Mouse (Mus musculus) heart, adult 2 months (tissue): ENCODE results near the gene Celf3. TPM values are rescaled to one million over a fixed set of nuclear protein-coding genes. Genes with fewer than 3 reads are reported as not detected.

Experiments
- DNase-seq, 2 experiments: peaks; one replicate each; pipeline ENCODE4 v3.0.0; 2021
- H3K27ac ChIP-seq: fragments of 200-600 bp; 2 replicates; pipeline ENCODE4 v1.8.1; 2022
- H3K27me3 ChIP-seq: fragments of 200-500 bp; 2 replicates; pipeline ENCODE4 v1.6.1; 2012; ENCODE audit warnings: mild to moderate bottlenecking, low read length, inconsistent platforms, mixed read lengths; ENCODE audit not compliant: control insufficient read depth, insufficient read depth
- H3K36me3 ChIP-seq: fragments of 200-500 bp; 2 replicates; pipeline ENCODE4 v1.6.1; 2012; ENCODE audit warnings: low read length, inconsistent platforms; ENCODE audit not compliant: control insufficient read depth, insufficient read depth
- H3K4me1 ChIP-seq: fragments of 200-500 bp; 2 replicates; pipeline ENCODE4 v1.6.1; 2011; ENCODE audit warnings: low read length; ENCODE audit not compliant: control insufficient read depth, insufficient read depth
- H3K4me3 ChIP-seq: fragments of 200-600 bp; 2 replicates; pipeline ENCODE4 v1.8.1; 2022
- H3K79me2 ChIP-seq: fragments of 200-500 bp; replicated peaks from 2 replicates; pipeline ENCODE4 v1.6.1; 2012; ENCODE audit warnings: mild to moderate bottlenecking, inconsistent platforms, low read length, moderate library complexity, mixed read lengths; ENCODE audit not compliant: control insufficient read depth, insufficient read depth
- H3K9ac ChIP-seq: fragments of 200-500 bp; 2 replicates; pipeline ENCODE4 v1.6.1; 2012; ENCODE audit warnings: low read depth, mild to moderate bottlenecking, control low read depth, inconsistent platforms, low read length, mixed read lengths
- CTCF ChIP-seq: fragments of 200-600 bp; IDR thresholded peaks from 2 replicates; pipeline ENCODE4 v1.8.1; 2022; ENCODE audit warnings: antibody characterized with exemption, mild to moderate bottlenecking, moderate library complexity
- EP300 ChIP-seq: fragments of 200-500 bp; IDR thresholded peaks from 2 replicates; pipeline ENCODE4 v1.6.1; 2011; ENCODE audit warnings: low read depth, low read length, control low read depth; ENCODE audit not compliant: insufficient read depth
- POLR2A ChIP-seq: fragments of 200-500 bp; IDR thresholded peaks from 2 replicates; pipeline ENCODE4 v1.6.1; 2011; ENCODE audit warnings: mild to moderate bottlenecking, low read depth, low read length, control low read depth; ENCODE audit not compliant: insufficient read depth
- WGBS: fragments of 180-500 bp; shearing (Covaris S2); methylation state at CpG from one replicate; pipeline ENCODE4 v1.1.7; 2018; 5-methylcytosine and 5-hydroxymethylcytosine counted together
- intact Hi-C: fragments of 180-260 bp; cut with DNase I; formaldehyde crosslinking; loops from one replicate; pipeline ENCODE4 v1.15.1; 2025
- polyA plus RNA-seq: library from polyadenylated mRNA; depleted of rRNA; stranded (reverse); fragments of >200 nt; gene quantifications from 2 replicates; pipeline ENCODE4 v1.2.3, GENCODE M21; 2012
- total RNA-seq, 2 experiments: library from RNA; stranded (reverse); gene quantifications; 2 replicates each; pipeline ENCODE4 v1.2.3; 2021

Celf3 gene
- total and polyA plus RNA-seq, 3 experiments = 0.27 to 0.96 TPM; not detected in 1

DNA sequence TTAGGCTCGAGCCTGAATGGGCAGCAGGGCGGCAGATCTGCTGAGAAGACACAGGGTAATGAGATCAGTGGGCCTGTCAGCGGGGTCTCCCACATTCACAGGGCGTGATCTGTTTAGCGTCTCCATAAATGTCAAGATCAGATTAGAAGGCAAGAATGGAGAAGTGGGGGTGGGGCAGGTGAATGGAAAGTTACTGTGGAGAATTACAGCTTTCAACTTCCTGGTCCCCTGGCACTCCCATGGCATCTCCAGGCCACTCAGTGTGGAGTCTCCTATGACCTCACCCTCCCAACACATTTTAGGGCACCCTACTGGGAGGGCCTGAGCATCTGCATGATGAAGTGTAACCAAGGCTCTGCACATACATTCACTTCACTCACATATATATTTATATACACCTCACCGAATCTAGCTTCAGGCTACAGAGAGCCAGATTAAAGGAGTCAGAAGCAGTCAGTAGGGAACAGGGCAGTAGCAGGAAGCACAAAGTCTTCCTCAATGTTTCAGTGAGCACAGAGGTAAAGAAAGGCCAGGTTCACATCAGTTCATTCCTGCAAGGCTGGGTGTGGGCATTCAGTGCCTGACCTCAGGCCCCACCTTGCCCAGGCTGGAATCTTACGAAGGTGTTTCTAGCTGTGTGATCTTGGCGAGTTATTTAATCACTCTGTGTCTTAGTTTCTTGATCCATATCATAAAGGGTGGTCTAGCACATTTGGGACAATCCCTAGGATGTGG is 1.6 kb upstream of the Celf3 start:
- WGBS = 62% methylated on average over 8 of the region's 8 CpGs
- H3K36me3 ChIP-seq = no peaks in the 10 kb centered on the region
- intact Hi-C loops = no loop called here

GRCm38 (mm10) chr3:94477444-94477843 is 651 bp upstream of the Celf3 start:
- Histone ChIP-seq H3K79me2 (no peaks in the 10 kb centered on the region), H3K27ac (no peak overlapping the region), H3K36me3 (no peaks in the 10 kb centered on the region), H3K9ac (no peak overlapping the region), H3K4me3 (no peak overlapping the region), H3K27me3 (no peaks in the 10 kb centered on the region), H3K4me1 (no peaks in the 10 kb centered on the region; the same call in 1 of the 2 replicates)
- intact Hi-C loops = no loop called here
- TF ChIP-seq EP300 (no peak), POLR2A (no peak)
- DNase-seq = no peak
- WGBS = 66% methylated on average over 4 of the region's 4 CpGs

More for the DNA sequence above, 1.6 kb upstream of the Celf3 start:
- H3K9ac ChIP-seq = no peak overlapping the region
- no peaks in the 10 kb centered on the region for H3K79me2 ChIP-seq
- no peak overlapping the region for H3K27ac ChIP-seq
- H3K4me3 ChIP-seq = no peak overlapping the region
- no peak for DNase-seq
- no peaks in the 10 kb centered on the region for H3K27me3 ChIP-seq
- TF ChIP-seq EP300 (no peak), POLR2A (no peak), CTCF (no peak)
- H3K4me1 ChIP-seq = no peaks in the 10 kb centered on the region; the same call in 1 of the 2 replicates

DNA sequence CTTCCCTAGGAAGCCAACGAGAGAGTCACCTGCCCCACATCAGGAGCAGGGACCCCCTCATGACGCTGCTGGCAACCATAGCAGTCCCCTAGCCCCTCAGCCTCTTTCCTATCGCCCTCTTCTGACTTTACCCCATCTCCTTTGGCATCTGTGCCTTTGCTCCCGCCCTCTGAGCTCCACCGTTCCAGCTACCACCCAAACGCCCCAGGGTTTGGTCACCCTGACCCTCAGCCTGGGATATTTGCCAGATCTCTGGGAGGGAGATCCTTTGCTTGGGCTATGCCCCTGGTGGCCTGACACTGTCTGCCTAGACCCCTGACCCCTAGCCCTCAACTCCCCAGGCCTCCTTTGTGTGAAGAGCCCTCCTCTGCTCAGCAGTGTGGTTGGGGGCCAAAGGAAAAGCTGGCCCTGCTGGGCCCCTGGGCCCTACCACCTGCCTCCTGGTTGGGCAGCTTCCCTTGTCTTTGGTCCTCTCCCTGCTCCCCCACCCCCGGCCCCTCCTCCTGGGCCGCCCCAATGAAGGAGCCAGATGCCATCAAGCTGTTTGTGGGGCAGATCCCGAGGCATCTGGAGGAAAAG is 585 bp downstream of the Celf3 start:
- no peak overlapping the region for H3K9ac ChIP-seq
- DNase-seq = no peak
- WGBS = 15% methylated on average over 9 of the region's 9 CpGs
- no peak for TF ChIP-seq EP300
- no peak for TF ChIP-seq POLR2A
- no peak for TF ChIP-seq CTCF
- H3K4me3 ChIP-seq = no peak overlapping the region
- intact Hi-C loops = no loop called here
- no peaks in the 10 kb centered on the region for H3K36me3 ChIP-seq
- H3K79me2 ChIP-seq = no peaks in the 10 kb centered on the region
- H3K27ac ChIP-seq = no peak overlapping the region
- no peaks in the 10 kb centered on the region for H3K27me3 ChIP-seq
- no peaks in the 10 kb centered on the region for H3K4me1 ChIP-seq

DNA sequence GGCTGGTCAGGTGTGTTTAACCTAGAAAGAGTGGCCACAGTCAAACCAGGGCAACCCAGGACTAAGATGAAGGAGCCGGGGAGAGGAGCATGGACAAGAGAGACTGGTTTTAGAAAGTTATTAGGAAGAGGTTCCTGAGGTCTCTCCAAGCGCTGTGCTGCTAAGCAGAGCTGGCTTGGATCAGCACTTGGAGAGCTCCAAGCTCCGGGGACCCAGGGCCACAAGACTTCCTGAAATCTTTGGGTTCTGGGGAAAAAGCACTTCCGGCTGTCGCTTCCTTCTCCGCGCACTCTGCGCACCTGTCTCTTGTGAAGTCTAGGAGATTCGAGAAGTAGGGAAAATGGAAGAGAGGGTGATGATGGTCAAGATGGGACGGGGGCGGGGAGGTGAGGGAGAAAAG is 1.5 kb downstream of the Celf3 start:
- Histone ChIP-seq H3K79me2 (no peaks in the 10 kb centered on the region), H3K4me1 (no peaks in the 10 kb centered on the region), H3K27me3 (no peaks in the 10 kb centered on the region), H3K36me3 (no peaks in the 10 kb centered on the region), H3K9ac (no peak overlapping the region), H3K4me3 (no peak overlapping the region), H3K27ac (no peak overlapping the region)
- intact Hi-C loops = no loop called here
- TF ChIP-seq EP300 (no peak), CTCF (no peak), POLR2A (no peak)
- 8% methylated on average over 11 of the region's 11 CpGs for WGBS
- no peak for DNase-seq

- intact Hi-C loops = no loop called here
- H3K27ac ChIP-seq = no peak within 1 kb of the TSS
- WGBS = 21% methylated on average over 16 of the region's 16 CpGs
Measured at GRCm38 (mm10) chr3:94480291-94480884, 2.3 kb downstream of the Celf3 start, which contains the start of gene Riiad1. Gene Riiad1, minus strand, starts transcription at chr3:94480341.

GRCm38 (mm10) chr3:94481429-94481828 is 3.3 kb downstream of the Celf3 start:
- Histone ChIP-seq H3K9ac (no peak overlapping the region), H3K79me2 (no peaks in the 10 kb centered on the region), H3K27me3 (no peaks in the 10 kb centered on the region), H3K4me1 (no peaks in the 10 kb centered on the region), H3K36me3 (no peaks in the 10 kb centered on the region), H3K4me3 (no peak overlapping the region), H3K27ac (no peak overlapping the region)
- intact Hi-C loops = no loop called here
- TF ChIP-seq EP300 (no peak), POLR2A (no peak), CTCF (no peak)
- DNase-seq = no peak
- WGBS = 49% methylated on average over 4 of the region's 4 CpGs

More at GRCm38 (mm10) chr3:94480291-94480884, 2.3 kb downstream of the Celf3 start, which contains the start of gene Riiad1:
- no peaks in the 10 kb centered on the region for H3K4me1 ChIP-seq
- TF ChIP-seq EP300 (no peak), POLR2A (no peak), CTCF (no peak)
- no peaks in the 10 kb centered on the region for H3K79me2 ChIP-seq
- H3K9ac ChIP-seq = no peak within 1 kb of the TSS
- no peak within 1 kb of the TSS for H3K4me3 ChIP-seq
- no peak for DNase-seq
- H3K27me3 ChIP-seq = no peaks in the 10 kb centered on the region
- no peaks in the 10 kb centered on the region for H3K36me3 ChIP-seq
